Mouse (Mus musculus): ENCODE measurements at regions not wholly inside any gene's neighbourhood (a gene's known extent, or its start where the extent isn't known, plus 50 kb on each side); places are given as distances from the start of the nearest gene placed in this dataset.

- DNase-seq (ENCODE audit: low read depth), result no peak
These were observed 246.0 kb downstream of the Ttc6 start for GRCm38 (mm10) chr12:57809961-57810360.

GRCm38 (mm10) chr12:57823809-57824208 lies 259.9 kb downstream of the Ttc6 start:
- DNase-seq (ENCODE audit: low read depth), result no peak

- peak; percentile 37 for DNase-seq (ENCODE audit: low read depth)
These were observed 261.8 kb downstream of the Ttc6 start for GRCm38 (mm10) chr12:57825754-57826153.

- DNase-seq (ENCODE audit: low read depth), result no peak
These were observed 278.9 kb downstream of the Ttc6 start for GRCm38 (mm10) chr12:57842813-57843212.

- DNase-seq (ENCODE audit: low read depth), result no peak
These were observed 307.1 kb downstream of the Ttc6 start for GRCm38 (mm10) chr12:57871028-57871427.

- no peak for DNase-seq (ENCODE audit: low read depth)
These were observed 320.6 kb upstream of the Sstr1 start for GRCm38 (mm10) chr12:57890783-57891478.

- DNase-seq (ENCODE audit: low read depth), result no peak
These were observed 320.0 kb upstream of the Sstr1 start for GRCm38 (mm10) chr12:57891556-57891955.

- no peak for DNase-seq (ENCODE audit: low read depth)
These were observed 313.8 kb upstream of the Sstr1 start for GRCm38 (mm10) chr12:57897751-57898250.

GRCm38 (mm10) chr12:57904658-57905057 lies 306.9 kb upstream of the Sstr1 start:
- no peak for DNase-seq (ENCODE audit: low read depth)

GRCm38 (mm10) chr12:57918211-57918610 lies 293.4 kb upstream of the Sstr1 start:
- no peak for DNase-seq (ENCODE audit: low read depth)

GRCm38 (mm10) chr12:57922031-57922430 lies 289.5 kb upstream of the Sstr1 start:
- no peak for DNase-seq (ENCODE audit: low read depth)

- no peak for DNase-seq (ENCODE audit: low read depth)
These were observed 287.1 kb upstream of the Sstr1 start for GRCm38 (mm10) chr12:57924422-57924821.

GRCm38 (mm10) chr12:57926886-57927285 lies 284.7 kb upstream of the Sstr1 start:
- no peak for DNase-seq (ENCODE audit: low read depth)

GRCm38 (mm10) chr12:57928030-57928429 lies 283.5 kb upstream of the Sstr1 start:
- no peak for DNase-seq (ENCODE audit: low read depth)

- DNase-seq (ENCODE audit: low read depth), result no peak
These were observed 279.7 kb upstream of the Sstr1 start for GRCm38 (mm10) chr12:57931856-57932255.

GRCm38 (mm10) chr12:57949886-57950285 lies 261.7 kb upstream of the Sstr1 start:
- no peak for DNase-seq (ENCODE audit: low read depth)

- no peak for DNase-seq (ENCODE audit: low read depth)
These were observed 253.0 kb upstream of the Sstr1 start for GRCm38 (mm10) chr12:57958527-57958926.

- DNase-seq (ENCODE audit: low read depth), result no peak
These were observed 251.4 kb upstream of the Sstr1 start for GRCm38 (mm10) chr12:57960171-57960570.

- no peak for DNase-seq (ENCODE audit: low read depth)
These were observed 242.4 kb upstream of the Sstr1 start for GRCm38 (mm10) chr12:57969168-57969567.

GRCm38 (mm10) chr12:57970163-57970562 lies 241.4 kb upstream of the Sstr1 start:
- DNase-seq (ENCODE audit: low read depth), result no peak

- no peak for DNase-seq (ENCODE audit: low read depth)
These were observed 239.1 kb upstream of the Sstr1 start for GRCm38 (mm10) chr12:57972484-57972883.
